Mouse (Mus musculus) olfactory bulb, adult 2 months (tissue): Measurements from ENCODE around the gene Shisa8. TPM values are rescaled to one million over a fixed set of nuclear protein-coding genes. Genes with fewer than 3 reads are reported as not detected.

Experiments used
- H3K27ac ChIP-seq: fragments of 200-500 bp; 2 replicates; pipeline ENCODE4 v1.5.1; 2012; ENCODE audit warnings: low read depth, low read length; ENCODE audit not compliant: insufficient read depth
- H3K4me1 ChIP-seq: fragments of 200-500 bp; 2 replicates; pipeline ENCODE4 v1.6.1; 2012; ENCODE audit warnings: low read length; ENCODE audit not compliant: control insufficient read depth, insufficient read depth
- H3K4me3 ChIP-seq: fragments of 200-500 bp; 2 replicates; pipeline ENCODE4 v1.5.1; 2012; ENCODE audit warnings: mild to moderate bottlenecking, low read depth, low read length, moderate library complexity; ENCODE audit not compliant: insufficient read depth
- CTCF ChIP-seq: fragments of 200-500 bp; IDR thresholded peaks from 2 replicates; pipeline ENCODE4 v1.5.1; 2012; ENCODE audit warnings: low read depth, mild to moderate bottlenecking, low read length, moderate library complexity; ENCODE audit not compliant: insufficient read depth
- POLR2A ChIP-seq: fragments of 200-500 bp; IDR thresholded peaks from 2 replicates; pipeline ENCODE4 v1.6.1; 2012; ENCODE audit warnings: mild to moderate bottlenecking, low read depth, low read length, moderate library complexity; ENCODE audit not compliant: insufficient read depth
- WGBS: fragments of 180-500 bp; shearing (Covaris S2); methylation state at CpG from one replicate; pipeline ENCODE4 v1.1.7; 2018; 5-methylcytosine and 5-hydroxymethylcytosine counted together
- polyA plus RNA-seq: library from polyadenylated mRNA; stranded (reverse); fragments of >200 nt; gene quantifications from 2 replicates; pipeline ENCODE4 v1.2.4, GENCODE M21; 2012; ENCODE audit warnings: low replicate concordance; ENCODE audit not compliant: missing spikeins, insufficient read depth, insufficient read length

The Shisa8 gene
- polyA plus RNA-seq, 1 experiment, result not detected

DNA sequence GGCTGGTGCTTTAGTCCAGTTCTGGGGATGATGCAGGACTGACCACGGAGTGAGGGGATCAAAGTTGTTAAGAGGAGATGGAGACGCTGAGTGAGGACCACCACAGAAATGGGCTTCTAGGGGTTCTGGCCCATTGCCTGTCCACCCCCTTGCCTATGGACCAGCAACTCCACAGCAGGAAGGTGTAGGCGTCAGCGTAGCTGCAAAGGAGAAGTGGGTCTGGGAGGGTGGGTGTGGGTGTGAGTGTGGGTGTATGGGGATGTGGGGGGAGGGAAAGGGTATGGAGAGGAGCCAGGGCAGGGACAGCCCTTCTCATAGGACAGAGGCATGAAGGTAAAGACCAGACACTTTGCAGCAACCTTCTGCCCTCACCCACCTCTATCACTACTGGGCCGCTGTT lies 13.2 kb upstream of the Shisa8 start:
- peaks cover 28% of the 10 kb centered on the region for H3K4me1 ChIP-seq
- WGBS, result 88% methylated on average over 5 of the region's 5 CpGs
- TF ChIP-seq POLR2A, result no peak
- TF ChIP-seq CTCF, result no peak
- H3K4me3 ChIP-seq, result no peak overlapping the region
- H3K27ac ChIP-seq, result no peak overlapping the region

DNA sequence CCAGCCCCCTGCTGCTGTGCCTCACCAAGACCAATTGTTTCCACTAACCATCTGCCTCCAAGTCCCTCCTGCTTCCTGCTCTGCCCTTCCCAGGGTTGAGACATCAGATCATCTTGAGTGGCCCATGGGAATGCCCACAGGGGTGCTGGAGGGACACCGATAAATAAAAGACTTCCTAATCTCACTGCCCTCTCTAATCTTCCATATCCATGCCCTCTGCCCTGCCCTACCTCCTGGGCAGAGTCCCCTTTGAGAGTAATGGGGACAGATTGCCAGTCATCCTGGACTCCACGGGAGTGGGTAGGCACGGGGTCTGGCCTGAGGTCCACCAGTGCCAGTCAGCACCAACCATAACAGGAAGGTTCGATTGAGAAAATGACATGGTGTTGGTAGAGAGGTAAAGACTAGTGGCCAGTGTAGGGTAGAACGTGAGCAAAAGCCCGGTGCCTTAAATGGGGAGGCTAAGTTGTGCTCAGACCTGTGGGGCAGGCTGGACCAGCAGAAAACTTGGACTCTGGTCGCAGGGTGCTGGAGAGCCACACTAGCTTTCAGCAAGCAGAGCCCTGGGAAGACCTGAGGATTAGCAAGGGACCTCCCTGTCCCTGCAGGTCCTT lies 12.1 kb upstream of the Shisa8 start:
- H3K4me1 ChIP-seq, result peaks cover 32% of the 10 kb centered on the region
- H3K4me3 ChIP-seq, result no peak overlapping the region
- 65% methylated on average over 7 of the region's 7 CpGs for WGBS
- TF ChIP-seq POLR2A (no peak), CTCF (no peak)
- H3K27ac ChIP-seq, result no peak overlapping the region

DNA sequence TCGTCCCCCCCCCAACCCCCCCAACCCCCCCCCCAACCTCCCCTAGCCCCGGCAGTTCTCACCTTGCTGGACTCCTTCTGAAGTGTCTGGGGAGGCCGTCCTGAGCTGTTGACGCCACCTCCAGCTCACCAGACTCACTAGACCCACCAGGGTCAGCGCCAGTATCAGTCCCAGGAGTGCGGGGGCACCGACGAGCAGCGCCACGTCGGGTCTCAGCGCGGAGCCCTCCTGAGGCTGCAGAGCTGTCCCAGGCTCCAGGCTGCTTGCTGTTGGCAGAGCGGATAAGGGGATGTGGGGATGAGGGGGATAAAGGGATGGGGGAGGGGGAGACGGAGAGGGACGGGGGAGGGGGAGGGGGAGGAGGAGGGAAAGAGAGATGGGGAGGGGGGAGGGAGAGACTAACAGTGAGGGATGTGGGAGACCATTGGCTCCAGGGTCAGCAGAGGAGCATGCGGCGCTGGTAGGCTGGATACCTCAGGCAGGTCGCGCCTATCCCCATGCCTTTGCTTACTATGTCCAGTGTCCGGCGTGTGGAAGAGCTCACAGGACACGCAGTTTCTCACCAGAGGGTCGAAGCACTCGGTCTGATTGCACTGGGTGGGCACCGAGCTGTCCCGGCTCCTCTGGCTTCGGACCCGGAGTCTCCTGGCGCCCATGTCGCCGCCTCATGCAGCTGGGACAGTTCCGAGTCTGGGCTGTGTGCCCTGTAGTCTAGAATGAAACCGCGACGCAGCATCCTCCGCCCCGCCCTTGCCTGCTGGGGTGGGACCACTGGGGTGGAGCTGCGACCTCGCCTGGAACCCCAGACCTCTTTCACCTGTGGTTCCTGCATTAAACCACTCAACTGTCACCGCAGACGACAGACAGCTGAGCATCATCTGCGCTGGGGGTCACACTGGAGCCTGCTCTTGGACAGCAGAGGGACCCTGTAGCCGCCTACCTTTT lies 11.3 kb upstream of the Shisa8 start, which contains the start of gene Tnfrsf13c:
Gene Tnfrsf13c, minus strand, starts transcription at position 713 of the 945 bp plus-strand sequence.
- Histone ChIP-seq H3K27ac (no peak within 1 kb of the TSS), H3K4me1 (peaks cover 34% of the 10 kb centered on the region), H3K4me3 (peak within 1 kb of the TSS; percentile 50)
- 4% methylated on average over 44 of the region's 44 CpGs for whole genome bisulfite sequencing
- TF ChIP-seq CTCF (no peak), POLR2A (no peak)

DNA sequence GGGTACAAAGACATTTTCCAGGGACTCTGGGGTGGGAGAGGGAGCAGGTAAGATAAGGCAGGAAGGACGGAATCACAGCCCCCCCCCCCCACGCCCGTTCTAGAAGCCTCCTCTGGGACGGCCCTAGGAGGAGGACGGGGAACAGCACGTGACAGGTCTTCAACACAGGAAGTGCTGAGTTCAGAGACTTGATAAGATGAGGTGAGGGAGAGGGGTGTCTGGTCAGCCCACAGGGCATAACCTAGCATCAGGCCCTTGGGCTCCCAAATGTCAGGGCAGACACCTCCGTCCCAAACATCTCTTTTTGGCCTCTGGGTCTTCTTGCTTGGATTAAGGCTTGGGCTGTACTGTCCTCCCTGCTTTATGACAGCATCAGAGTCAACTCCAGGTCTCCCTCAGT lies 10.6 kb upstream of the Shisa8 start:
- TF ChIP-seq CTCF (no peak), POLR2A (no peak)
- Histone ChIP-seq H3K4me3 (no peak overlapping the region), H3K4me1 (peaks cover 38% of the 10 kb centered on the region), H3K27ac (no peak overlapping the region)
- 88% methylated on average over 7 of the region's 7 CpGs for WGBS

DNA sequence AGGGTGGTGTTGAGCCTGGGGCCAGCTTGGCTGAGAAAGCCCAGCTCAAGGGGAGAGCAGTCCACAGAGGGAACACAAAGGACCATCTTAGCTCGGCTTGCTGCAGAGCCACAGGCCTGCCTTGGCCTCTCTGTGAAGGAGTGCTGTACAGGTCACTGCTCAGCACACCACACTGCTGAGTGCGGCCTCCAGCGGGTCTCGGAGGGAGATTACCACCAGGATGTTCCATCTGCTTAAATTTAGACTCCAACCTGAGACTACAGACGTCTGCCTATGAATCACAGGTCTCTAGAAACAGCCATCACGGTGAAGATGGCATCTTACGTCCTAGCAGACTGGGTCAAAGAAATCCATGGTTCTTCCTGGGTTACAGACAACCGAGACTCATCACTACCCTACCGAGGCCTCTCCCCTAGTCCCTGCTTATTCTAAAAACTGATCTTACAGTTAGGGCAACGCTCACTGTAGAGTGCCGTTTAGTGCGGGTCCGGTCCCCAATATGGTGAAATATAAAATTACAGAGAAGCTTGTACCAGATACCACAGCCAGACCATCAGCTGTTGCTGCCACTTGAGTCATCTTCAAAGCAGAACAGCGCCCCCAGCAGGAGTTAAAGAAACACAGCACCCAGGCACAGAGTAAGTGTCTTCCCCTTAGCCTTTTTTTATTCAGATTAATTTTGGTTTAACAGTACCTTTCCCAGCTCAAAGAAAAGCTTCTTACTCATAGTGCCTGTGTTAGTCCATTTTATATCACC lies 8.7 kb upstream of the Shisa8 start:
- Histone ChIP-seq H3K4me3 (no peak overlapping the region), H3K27ac (no peak overlapping the region; the same call in 1 of the 2 replicates), H3K4me1 (peaks cover 52% of the 10 kb centered on the region)
- TF ChIP-seq CTCF (no peak), POLR2A (no peak)
- WGBS, result 67% methylated on average over 14 of the region's 14 CpGs

DNA sequence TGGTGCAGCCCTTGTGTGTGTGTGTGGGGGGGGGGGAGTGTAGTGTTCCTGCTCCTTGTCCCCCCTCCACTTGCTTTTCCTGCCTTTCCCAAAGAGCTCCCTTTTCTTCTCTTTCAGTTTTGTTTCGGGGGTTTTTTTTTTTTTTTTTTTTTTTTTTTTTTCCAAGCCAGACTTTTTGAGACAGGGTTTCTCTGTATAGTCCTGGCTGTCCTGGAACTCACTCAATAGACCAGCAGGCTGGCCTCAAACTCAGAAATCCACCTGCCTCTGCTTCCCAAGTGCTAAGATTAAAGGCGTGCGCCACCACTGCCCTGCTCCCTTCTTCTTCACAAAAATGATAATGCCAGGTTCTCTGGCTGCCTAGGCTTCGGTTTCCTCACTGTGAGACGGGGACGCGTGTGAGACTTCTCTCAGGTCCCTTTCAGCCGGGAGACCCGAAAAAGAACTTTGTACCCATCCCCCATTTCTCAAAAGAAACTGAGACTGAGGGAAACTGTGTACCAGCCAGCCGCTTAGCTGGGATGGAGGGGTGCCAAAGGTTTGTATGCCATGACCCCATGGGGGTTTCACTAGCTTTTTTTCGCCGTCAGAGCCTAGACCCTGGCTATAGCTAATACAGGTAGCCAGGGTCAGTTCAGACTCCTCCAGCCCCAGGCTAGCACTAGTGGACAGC lies 7.5 kb upstream of the Shisa8 start:
- Histone ChIP-seq H3K27ac (no peak overlapping the region), H3K4me1 (peaks cover 57% of the 10 kb centered on the region), H3K4me3 (no peak overlapping the region)
- TF ChIP-seq CTCF (no peak), POLR2A (no peak)
- 52% methylated on average over 11 of the region's 12 CpGs for WGBS

DNA sequence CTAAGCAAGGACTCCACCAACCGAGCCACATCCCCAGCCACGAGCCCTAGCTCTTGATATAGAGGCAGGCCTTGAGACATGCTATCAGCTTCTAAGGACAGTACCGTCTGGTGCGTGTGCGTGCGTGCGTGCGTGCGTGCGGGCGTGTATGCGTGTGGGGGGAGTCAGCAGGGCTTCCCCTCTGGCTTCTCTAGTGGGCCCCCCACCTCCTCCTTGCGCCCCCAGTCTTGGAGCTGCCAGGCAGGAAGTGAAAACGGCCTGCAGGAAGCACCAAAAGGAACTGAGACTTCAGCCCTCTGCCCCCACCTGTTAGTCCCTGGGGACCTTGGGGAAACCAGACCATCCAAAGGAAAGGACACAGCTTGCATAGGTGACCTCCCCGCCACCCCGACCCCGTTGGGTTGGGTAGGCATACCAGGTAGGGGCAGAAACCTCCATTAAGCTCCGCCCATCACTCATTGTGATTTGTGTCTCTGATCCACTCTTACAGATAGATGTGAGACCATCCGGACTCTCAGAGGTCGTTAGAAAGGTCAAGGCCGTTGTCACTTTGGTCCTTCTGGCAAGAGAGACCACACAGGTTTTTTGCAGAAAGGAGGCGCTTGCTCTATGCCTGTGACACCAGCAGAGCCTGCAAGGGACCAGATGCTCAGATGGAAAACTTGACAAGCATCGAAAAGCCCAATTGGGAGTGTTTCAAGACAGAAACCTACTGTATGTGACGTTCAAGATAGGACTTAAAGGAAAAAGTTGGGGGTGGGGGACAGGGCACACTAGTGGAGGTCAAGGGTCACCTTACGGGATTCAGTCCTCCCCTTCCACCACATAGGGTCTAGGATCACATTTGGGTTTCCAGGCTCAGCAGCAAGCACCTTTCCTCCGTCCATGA lies 6.4 kb upstream of the Shisa8 start:
- WGBS, result 88% methylated on average over 26 of the region's 26 CpGs
- TF ChIP-seq POLR2A, result no peak
- TF ChIP-seq CTCF, result no peak
- no peak overlapping the region for H3K27ac ChIP-seq
- no peak overlapping the region for H3K4me3 ChIP-seq
- H3K4me1 ChIP-seq, result peaks cover 58% of the 10 kb centered on the region
